Mouse (Mus musculus) Patski (cell line): ENCODE measurements at regions not wholly inside any gene's neighbourhood (a gene's known extent, or its start where the extent isn't known, plus 50 kb on each side); places are given as distances from the start of the nearest gene placed in this dataset.

Experiments
- ATAC-seq: fragments of 100-300 bp; one replicate; pipeline ENCODE4 v1.8.0; 2021
- CTCF ChIA-PET: fragments of 350-600 bp; sonication (Branson Sonifier 250); formaldehyde crosslinking; loops from one replicate; lab custom pipeline; 2022; ENCODE audit warnings: inconsistent platforms; lab: Charles Lee
- POLR2A ChIA-PET: fragments of 350-600 bp; sonication (Branson Sonifier 250); formaldehyde crosslinking; loops from one replicate; lab custom pipeline; 2022; ENCODE audit warnings: antibody characterized with exemption, inconsistent platforms; lab: Charles Lee
- DNase-seq: peaks from one replicate; pipeline ENCODE4 v3.0.0-alpha.2; 2011; ENCODE audit warnings: low read depth, low spot score
- H3K27me3 ChIP-seq: fragments of 371-371 bp; one replicate; pipeline ENCODE4 v1.5.1; 2021
- CTCF ChIP-seq: fragments of 100-300 bp; IDR thresholded peaks from one replicate; pipeline ENCODE4 v1.5.1; 2021
- in situ Hi-C: fragments of 300-500 bp; cut with MboI; formaldehyde crosslinking; loops from 3 replicates; pipeline ENCODE4 v1.11.1; 2018; ENCODE audit warnings: low pct_unique_long_range_greater_than_20kb, mixed read lengths

GRCm38 (mm10) chr12:73830122-73830521, 71.1 kb upstream of the Hif1a start:
- ChIA-PET POLR2A (no interaction called here), CTCF (no interaction called here)
- in situ Hi-C loops, result no loop called here
- TF ChIP-seq CTCF, result no peak
- no peaks in the 10 kb centered on the region for H3K27me3 ChIP-seq
- ATAC-seq, result no peak
- no peak for DNase-seq

- no peaks in the 10 kb centered on the region for H3K27me3 ChIP-seq
- ChIA-PET POLR2A (no interaction called here), CTCF (no interaction called here)
- in situ Hi-C loops, result no loop called here
- DNase-seq (no peak), ATAC-seq (no peak)
- no peak for TF ChIP-seq CTCF
These were observed 70.5 kb upstream of the Hif1a start for GRCm38 (mm10) chr12:73830551-73831203.

GRCm38 (mm10) chr12:73831204-73831595, 70.0 kb upstream of the Hif1a start:
- in situ Hi-C loops, result no loop called here
- ATAC-seq (no peak), DNase-seq (no peak)
- TF ChIP-seq CTCF, result no peak
- CTCF ChIA-PET, result no interaction called here
- POLR2A ChIA-PET, result no interaction called here
- H3K27me3 ChIP-seq, result no peaks in the 10 kb centered on the region

DNA sequence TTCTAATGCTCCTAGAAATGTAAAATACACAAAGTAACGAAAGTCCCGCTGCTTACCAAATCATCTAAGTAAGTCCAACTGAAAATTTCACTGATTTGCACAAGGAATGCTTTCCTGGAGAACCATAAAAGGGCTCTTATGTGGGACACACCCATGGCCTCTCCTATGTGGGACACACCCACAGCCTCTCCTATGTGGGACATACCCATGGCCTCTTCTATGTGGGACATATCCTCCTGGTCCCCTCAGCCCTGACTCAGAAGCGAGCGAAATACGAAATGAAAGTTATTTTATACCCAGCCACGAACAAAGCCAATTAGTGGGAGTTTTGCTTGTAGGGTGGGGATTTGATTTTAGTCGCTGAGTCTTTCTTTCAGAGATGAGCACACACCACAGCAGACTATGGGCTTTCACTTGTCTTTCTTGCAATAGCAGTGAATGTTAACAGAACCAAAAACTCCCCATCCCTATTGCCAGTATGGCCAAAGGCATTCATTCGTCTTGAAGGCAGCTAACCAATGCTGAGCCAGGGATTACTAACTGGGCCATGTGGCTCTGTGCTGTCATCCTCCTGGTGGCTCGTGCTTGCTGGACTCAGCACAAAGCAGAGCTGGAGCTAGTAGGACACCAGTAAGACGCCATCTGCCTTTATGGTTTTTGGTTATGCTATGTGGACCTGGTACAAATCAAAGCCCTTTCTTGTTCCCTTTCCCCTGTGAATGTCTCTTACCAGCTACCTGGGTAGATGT, 69.4 kb upstream of the Hif1a start:
- TF ChIP-seq CTCF, result no peak
- DNase-seq, result no peak
- CTCF ChIA-PET, result no interaction called here
- ATAC-seq, result no peak
- no peaks in the 10 kb centered on the region for H3K27me3 ChIP-seq
- POLR2A ChIA-PET, result no interaction called here
- in situ Hi-C loops, result no loop called here

- DNase-seq, result no peak
These were observed 68.4 kb upstream of the Hif1a start for GRCm38 (mm10) chr12:73832789-73833188.

GRCm38 (mm10) chr12:73836132-73836531, 65.0 kb upstream of the Hif1a start:
- ATAC-seq (no peak), DNase-seq (no peak)
- TF ChIP-seq CTCF, result no peak
- H3K27me3 ChIP-seq, result no peaks in the 10 kb centered on the region
- ChIA-PET POLR2A (no interaction called here), CTCF (no interaction called here)
- in situ Hi-C loops, result no loop called here

More at GRCm38 (mm10) chr12:73832789-73833188, 68.4 kb upstream of the Hif1a start:
- no peak for TF ChIP-seq CTCF
- ChIA-PET POLR2A (no interaction called here), CTCF (interaction anchor here (1.2 kb wide), 1 partner anchor 18 kb away, joined by 3 read pairs; no protein-coding TSS in a partner anchor)
- in situ Hi-C loops, result no loop called here
- no peak for ATAC-seq
- H3K27me3 ChIP-seq, result no peaks in the 10 kb centered on the region

DNA sequence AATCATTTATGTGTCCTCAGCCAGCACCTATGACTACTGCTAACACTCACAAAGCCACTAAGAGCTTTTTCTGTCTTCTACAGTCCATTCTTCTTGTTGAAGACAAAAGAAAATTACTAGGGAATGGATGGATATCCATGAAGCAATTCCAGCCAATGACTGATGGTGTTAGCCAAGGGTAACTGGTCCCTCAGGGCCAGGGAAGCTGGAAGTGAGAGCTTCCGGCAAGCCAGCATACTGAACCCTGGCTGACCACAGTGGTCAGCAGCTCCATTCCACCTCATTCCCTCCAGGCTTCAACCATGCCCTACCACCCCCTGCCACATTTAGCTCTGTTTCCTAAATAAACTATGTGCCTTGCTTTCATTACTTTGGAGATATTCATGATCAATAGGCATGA, 64.1 kb upstream of the Hif1a start:
- CTCF ChIA-PET, result no interaction called here
- TF ChIP-seq CTCF, result no peak
- ATAC-seq, result no peak
- POLR2A ChIA-PET, result no interaction called here
- no peaks in the 10 kb centered on the region for H3K27me3 ChIP-seq
- no peak for DNase-seq
- in situ Hi-C loops, result no loop called here

GRCm38 (mm10) chr12:73837921-73838320, 63.3 kb upstream of the Hif1a start:
- DNase-seq (no peak), ATAC-seq (no peak)
- no peaks in the 10 kb centered on the region for H3K27me3 ChIP-seq
- in situ Hi-C loops, result no loop called here
- CTCF ChIA-PET, result no interaction called here
- POLR2A ChIA-PET, result no interaction called here
- no peak for TF ChIP-seq CTCF

GRCm38 (mm10) chr12:73838330-73838729, 62.8 kb upstream of the Hif1a start:
- DNase-seq (no peak), ATAC-seq (no peak)
- ChIA-PET CTCF (no interaction called here), POLR2A (interaction anchor here (0.9 kb wide), 1 partner anchor 67 kb away, joined by 3 read pairs; no protein-coding TSS in a partner anchor)
- in situ Hi-C loops, result no loop called here
- TF ChIP-seq CTCF, result no peak
- no peaks in the 10 kb centered on the region for H3K27me3 ChIP-seq

GRCm38 (mm10) chr12:73842000-73842675, 59.0 kb upstream of the Hif1a start:
- ATAC-seq, result no peak
- ChIA-PET CTCF (no interaction called here), POLR2A (no interaction called here)
- H3K27me3 ChIP-seq, result no peaks in the 10 kb centered on the region
- no peak for DNase-seq
- in situ Hi-C loops, result no loop called here
- no peak for TF ChIP-seq CTCF

- CTCF ChIA-PET, result interaction anchor here (0.6 to 1.0 kb wide), 2 partner anchors 31 to 82 kb away, joined by 3 to 4 read pairs; no protein-coding TSS in a partner anchor
- no peak for TF ChIP-seq CTCF
- ATAC-seq (no peak), DNase-seq (no peak)
- no peaks in the 10 kb centered on the region for H3K27me3 ChIP-seq
- POLR2A ChIA-PET, result no interaction called here
- in situ Hi-C loops, result no loop called here
These were observed 56.4 kb upstream of the Hif1a start for GRCm38 (mm10) chr12:73844782-73845181.
